Mouse (Mus musculus) c-Kit-negative CD71-positive TER-119-positive erythroid progenitor cells, embryonic 14.5 days (primary cell): ENCODE measurements around the gene Fam184b.

ENCODE experiments used
- DNase-seq: peaks from one replicate; pipeline ENCODE4 v3.0.0-alpha.2; 2013; ENCODE audit warnings: low read depth, low spot score

Gene Fam184b

GRCm38 (mm10) chr5:45595363-45596039, 43.9 kb downstream of the Fam184b start:
- DNase-seq: no peak

GRCm38 (mm10) chr5:45593276-45593675, 46.1 kb downstream of the Fam184b start:
- DNase-seq: no peak

- no peak for DNase-seq
These were observed 49.3 kb downstream of the Fam184b start for GRCm38 (mm10) chr5:45590094-45590493.

- no peak for DNase-seq
These were observed 54.8 kb downstream of the Fam184b start for GRCm38 (mm10) chr5:45584601-45585000.

GRCm38 (mm10) chr5:45580279-45580678, 59.1 kb downstream of the Fam184b start:
- DNase-seq: no peak

- DNase-seq: no peak
These were observed 62.0 kb downstream of the Fam184b start for GRCm38 (mm10) chr5:45577376-45577775.

GRCm38 (mm10) chr5:45576716-45577115, 62.7 kb downstream of the Fam184b start:
- DNase-seq: no peak

GRCm38 (mm10) chr5:45572816-45573215, 66.6 kb downstream of the Fam184b start:
- no peak for DNase-seq

GRCm38 (mm10) chr5:45565829-45566228, 73.6 kb downstream of the Fam184b start:
- DNase-seq: no peak

GRCm38 (mm10) chr5:45564054-45564453, 75.4 kb downstream of the Fam184b start:
- no peak for DNase-seq

- DNase-seq: no peak
These were observed 89.8 kb downstream of the Fam184b start for GRCm38 (mm10) chr5:45549586-45549985.

GRCm38 (mm10) chr5:45543374-45543773, 96.0 kb downstream of the Fam184b start:
- no peak for DNase-seq

GRCm38 (mm10) chr5:45539502-45539901, 99.9 kb downstream of the Fam184b start:
- DNase-seq: no peak

GRCm38 (mm10) chr5:45535177-45535576, 104.2 kb downstream of the Fam184b start:
- no peak for DNase-seq

GRCm38 (mm10) chr5:45534319-45535098, 104.9 kb downstream of the Fam184b start:
- DNase-seq: no peak

- no peak for DNase-seq
These were observed 109.7 kb downstream of the Fam184b start for GRCm38 (mm10) chr5:45529696-45530095.

- no peak for DNase-seq
These were observed 113.1 kb downstream of the Fam184b start for GRCm38 (mm10) chr5:45526338-45526737.

- no peak for DNase-seq
These were observed 114.3 kb downstream of the Fam184b start for GRCm38 (mm10) chr5:45525101-45525500.

- no peak for DNase-seq
These were observed 117.8 kb downstream of the Fam184b start for GRCm38 (mm10) chr5:45521601-45522000.

- DNase-seq: peak; percentile 9
These were observed 118.7 kb downstream of the Fam184b start for GRCm38 (mm10) chr5:45520809-45521110.

GRCm38 (mm10) chr5:45519960-45520808, 119.2 kb downstream of the Fam184b start, which contains the start of gene Med28:
TSS of gene Med28 (plus strand) at chr5:45520229.
- DNase-seq: peak; percentile 79

- DNase-seq: no peak
These were observed 124.2 kb downstream of the Fam184b start for GRCm38 (mm10) chr5:45515151-45515743.
